Mouse (Mus musculus) myocyte (in vitro differentiated cells): ENCODE results near the gene 1600014C10Rik.

ENCODE experiments used
- CEBPB ChIP-seq: IDR thresholded peaks from 2 replicates; pipeline ENCODE4 v1.6.1; 2011; ENCODE audit warnings: mild to moderate bottlenecking, moderate library complexity; ENCODE audit not compliant: poor library complexity, insufficient read depth, severe bottlenecking
- E2F4 ChIP-seq: IDR thresholded peaks from one replicate; pipeline ENCODE4 v1.6.1; 2011; ENCODE audit warnings: mild to moderate bottlenecking, control low read depth, moderate library complexity; ENCODE audit not compliant: insufficient read depth
- MYOG ChIP-seq, 3 experiments: IDR thresholded peaks; one replicate each; pipeline ENCODE4 v1.6.1; 2011; ENCODE audit warnings: control low read depth in 2 of 3, low read depth in 2 of 3, mild to moderate bottlenecking in 2 of 3; ENCODE audit not compliant: insufficient read length in 2 of 3, control insufficient read depth in 1 of 3, insufficient read depth in 1 of 3
- POLR2A ChIP-seq: IDR thresholded peaks from one replicate; pipeline ENCODE4 v1.6.1; 2011; ENCODE audit warnings: low read depth, mild to moderate bottlenecking, control low read depth, moderate library complexity; ENCODE audit not compliant: insufficient read length
- USF1 ChIP-seq: IDR thresholded peaks from one replicate; pipeline ENCODE4 v1.6.1; 2011; ENCODE audit warnings: low read depth, mild to moderate bottlenecking, control low read depth, moderate library complexity

DNA sequence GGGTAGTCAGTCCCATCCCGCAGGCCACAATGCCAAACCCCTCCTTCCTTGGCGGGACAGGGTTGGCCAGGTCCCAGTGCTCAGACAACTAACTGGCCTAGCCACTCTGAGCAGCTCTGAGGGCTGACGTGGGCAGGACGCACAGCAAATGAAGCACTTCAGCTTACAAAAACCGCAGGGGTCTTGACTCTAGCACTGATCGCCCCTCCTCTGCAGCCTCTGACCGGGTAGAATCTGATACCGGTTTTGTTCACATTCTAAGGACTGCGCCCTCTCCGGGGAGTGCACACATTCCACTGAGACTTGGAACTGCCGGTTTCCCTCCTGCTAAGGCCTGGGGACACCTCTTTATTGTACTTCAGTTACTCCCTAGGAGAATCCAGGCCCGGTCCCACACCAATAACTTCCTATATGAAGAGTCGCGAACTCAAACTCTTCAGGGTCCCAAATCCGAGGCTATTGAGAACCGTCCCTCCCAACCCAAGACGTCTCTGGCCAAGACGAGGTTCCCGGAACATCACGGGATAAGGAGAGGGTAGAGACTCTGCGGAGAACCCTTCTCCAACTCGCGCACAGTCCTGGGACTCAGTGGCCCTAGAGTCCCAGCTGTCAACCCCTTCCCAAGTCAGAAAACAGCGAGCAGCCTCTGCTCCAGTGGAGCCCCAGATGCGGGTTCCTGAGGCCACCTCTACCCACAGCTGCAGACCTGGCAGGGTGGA, 44.3 kb downstream of the 1600014C10Rik start:
- TF ChIP-seq MYOG (IDR thresholded peaks at IDR 0.05; ENCODE audit: control insufficient read depth in 1 of 3, insufficient read depth in 1 of 3, insufficient read length in 2 of 3, low read depth in 2 of 3) (peak in 1 of 3 experiments; percentile 20), E2F4 (no peak), CEBPB (no peak), POLR2A (peak; percentile 33), USF1 (no peak)
